Mouse (Mus musculus): ENCODE results near the gene Hnrnpa2b1.

The Hnrnpa2b1 gene

GRCm38 (mm10) chr6:51452927-51453503, 16.7 kb downstream of the Hnrnpa2b1 start:
- no peak for TF ChIP-seq GATA4 (IDR thresholded peaks at IDR 0.05; ENCODE audit: insufficient replicate concordance, low read length)

GRCm38 (mm10) chr6:51442191-51442835, 27.4 kb downstream of the Hnrnpa2b1 start:
- no peak for TF ChIP-seq GATA4 (IDR thresholded peaks at IDR 0.05; ENCODE audit: insufficient replicate concordance, low read length)

GRCm38 (mm10) chr6:51438826-51439330, 30.8 kb downstream of the Hnrnpa2b1 start:
- TF ChIP-seq GATA4 (IDR thresholded peaks at IDR 0.05; ENCODE audit: insufficient replicate concordance, low read length), result no peak

- no peak for TF ChIP-seq GATA4 (IDR thresholded peaks at IDR 0.05; ENCODE audit: insufficient replicate concordance, low read length)
Observed at GRCm38 (mm10) chr6:51437665-51438064, 32.0 kb downstream of the Hnrnpa2b1 start.

GRCm38 (mm10) chr6:51434270-51434669, 35.4 kb downstream of the Hnrnpa2b1 start:
- TF ChIP-seq GATA4 (IDR thresholded peaks at IDR 0.05; ENCODE audit: insufficient replicate concordance, low read length), result no peak

- no peak for TF ChIP-seq GATA4 (IDR thresholded peaks at IDR 0.05; ENCODE audit: insufficient replicate concordance, low read length)
Observed at GRCm38 (mm10) chr6:51432535-51433397, 36.9 kb downstream of the Hnrnpa2b1 start, which contains the start of gene Nfe2l3. Nfe2l3 (plus strand) TSS chr6:51432670.

- TF ChIP-seq GATA4 (IDR thresholded peaks at IDR 0.05; ENCODE audit: insufficient replicate concordance, low read length), result no peak
Observed at GRCm38 (mm10) chr6:51424537-51424936, 45.2 kb downstream of the Hnrnpa2b1 start.

GRCm38 (mm10) chr6:51423466-51424122, 46.1 kb downstream of the Hnrnpa2b1 start:
- TF ChIP-seq GATA4 (IDR thresholded peaks at IDR 0.05; ENCODE audit: insufficient replicate concordance, low read length), result no peak

GRCm38 (mm10) chr6:51417306-51417936, 52.3 kb downstream of the Hnrnpa2b1 start:
- no peak for TF ChIP-seq GATA4 (IDR thresholded peaks at IDR 0.05; ENCODE audit: insufficient replicate concordance, low read length)

- TF ChIP-seq GATA4 (IDR thresholded peaks at IDR 0.05; ENCODE audit: insufficient replicate concordance, low read length), result no peak
Observed at GRCm38 (mm10) chr6:51416433-51416832, 53.3 kb downstream of the Hnrnpa2b1 start.
